Mouse (Mus musculus) limb, embryonic 14.5 days (tissue): ENCODE data around the gene Dnase2b. TPM values are rescaled to one million over a fixed set of nuclear protein-coding genes. Genes with fewer than 3 reads are reported as not detected.

Experiments used
- ATAC-seq: fragments of 200-750 bp; cut with Nextera tagmentation; 2 replicates; pipeline ENCODE4 v1.8.0; 2017; ENCODE audit warnings: low read depth, moderate number of reproducible peaks, moderate TSS enrichment; ENCODE audit not compliant: low FRiP score
- DNase-seq: peaks from one replicate; pipeline ENCODE4 v3.0.0-alpha.2; 2015; ENCODE audit warnings: low spot score
- H3K27ac ChIP-seq: fragments of 300-500 bp; sonication (generic); replicated peaks from 2 replicates; pipeline ENCODE4 v1.5.1; 2014; ENCODE audit warnings: low read depth, mild to moderate bottlenecking, low read length, moderate library complexity, mixed read lengths
- H3K27me3 ChIP-seq: fragments of 300-500 bp; sonication (generic); 2 replicates; pipeline ENCODE4 v1.6.1; 2014; ENCODE audit warnings: low read length, mixed read lengths; ENCODE audit not compliant: control insufficient read depth, insufficient read depth
- H3K36me3 ChIP-seq: fragments of 300-500 bp; sonication (generic); 2 replicates; pipeline ENCODE4 v1.6.1; 2014; ENCODE audit warnings: mild to moderate bottlenecking, low read length, moderate library complexity, mixed read lengths; ENCODE audit not compliant: control insufficient read depth, insufficient read depth
- H3K4me1 ChIP-seq: fragments of 300-500 bp; sonication (generic); 2 replicates; pipeline ENCODE4 v1.6.1; 2014; ENCODE audit warnings: antibody characterized with exemption, low read length, mixed read lengths; ENCODE audit not compliant: control insufficient read depth, insufficient read depth
- H3K4me2 ChIP-seq: fragments of 300-500 bp; sonication (generic); replicated peaks from 2 replicates; pipeline ENCODE4 v1.6.1; 2014; ENCODE audit warnings: low read depth, mild to moderate bottlenecking, low read length, moderate library complexity; ENCODE audit not compliant: severe bottlenecking
- H3K4me3 ChIP-seq: fragments of 300-500 bp; sonication (generic); replicated peaks from 2 replicates; pipeline ENCODE4 v1.5.1; 2014; ENCODE audit warnings: low read length
- H3K9ac ChIP-seq: fragments of 300-500 bp; sonication (generic); 2 replicates; pipeline ENCODE4 v1.6.1; 2014; ENCODE audit warnings: mild to moderate bottlenecking, low read depth, low read length, moderate library complexity; ENCODE audit not compliant: severe bottlenecking
- H3K9me3 ChIP-seq: fragments of 300-500 bp; sonication (generic); 2 replicates; pipeline ENCODE4 v1.6.1; 2016; ENCODE audit warnings: low read length; ENCODE audit not compliant: control insufficient read depth
- POLR2A ChIP-seq: fragments of 200-500 bp; IDR thresholded peaks from 2 replicates; pipeline ENCODE4 v1.8.0; 2012; ENCODE audit warnings: inconsistent platforms, mild to moderate bottlenecking, moderate library complexity, borderline replicate concordance; ENCODE audit not compliant: insufficient read depth, insufficient read length; ENCODE audit errors: extremely low read depth
- WGBS: fragments of 180-500 bp; shearing (Covaris S2); extraction: QIAGEN DNeasy Blood & Tissue Kit; methylation state at CpG from one replicate; pipeline ENCODE4 v1.1.7; 2014; 5-methylcytosine and 5-hydroxymethylcytosine counted together
- polyA plus RNA-seq, 2 experiments: library from polyadenylated mRNA; depleted of rRNA in 1 of 2; stranded (reverse) in 1 of 2; unstranded in 1 of 2; fragments of >200 nt; fragmentation: Nextera tagmentation in 1 of 2; extraction: Ambion mirVana in 1 of 2; gene quantifications; 2 replicates each; pipeline versions ENCODE4 v1.2.1 to v1.2.3; 2012 to 2014

The Dnase2b gene
- polyA plus RNA-seq, 2 experiments = 0.05 TPM; not detected in 1

DNA sequence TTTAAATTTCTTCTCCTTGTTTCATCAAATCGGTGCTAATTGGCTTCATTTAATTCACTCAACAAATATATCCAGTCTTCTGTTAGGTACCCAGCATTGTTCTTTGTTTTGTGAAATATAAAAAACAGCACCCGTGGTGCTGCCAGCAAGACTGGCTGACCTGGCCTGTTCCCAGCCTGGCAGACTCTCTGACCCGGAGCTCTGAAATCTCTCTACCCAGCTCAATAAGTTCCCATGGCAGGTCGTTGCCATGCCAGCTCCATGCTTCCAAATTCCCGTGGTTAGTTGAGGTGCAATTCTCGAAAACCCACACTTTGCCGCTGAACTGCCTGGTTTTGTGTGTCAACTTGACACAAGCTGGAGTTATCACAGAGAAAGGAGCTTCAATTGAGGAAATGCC is 60.6 kb downstream of the Dnase2b start:
- Histone ChIP-seq H3K27ac (no peak overlapping the region), H3K4me2 (no peak overlapping the region), H3K4me1 (no peaks in the 10 kb centered on the region), H3K36me3 (no peaks in the 10 kb centered on the region), H3K4me3 (no peak overlapping the region), H3K9me3 (no peaks in the 10 kb centered on the region), H3K9ac (no peak overlapping the region), H3K27me3 (no peaks in the 10 kb centered on the region)
- WGBS = 86% methylated on average over 7 of the region's 7 CpGs
- DNase-seq (no peak), ATAC-seq (no peak)
- TF ChIP-seq POLR2A = no peak

GRCm38 (mm10) chr3:146543632-146544031 is 71.8 kb downstream of the Dnase2b start:
- Histone ChIP-seq H3K9me3 (no peaks in the 10 kb centered on the region), H3K36me3 (no peaks in the 10 kb centered on the region), H3K27me3 (no peaks in the 10 kb centered on the region), H3K4me3 (no peak overlapping the region), H3K4me1 (no peaks in the 10 kb centered on the region), H3K9ac (no peak overlapping the region), H3K27ac (no peak overlapping the region), H3K4me2 (no peak overlapping the region)
- no peak for TF ChIP-seq POLR2A
- no peak for ATAC-seq
- 21% methylated on average over 1 of the region's 1 CpGs for WGBS
- DNase-seq = no peak

DNA sequence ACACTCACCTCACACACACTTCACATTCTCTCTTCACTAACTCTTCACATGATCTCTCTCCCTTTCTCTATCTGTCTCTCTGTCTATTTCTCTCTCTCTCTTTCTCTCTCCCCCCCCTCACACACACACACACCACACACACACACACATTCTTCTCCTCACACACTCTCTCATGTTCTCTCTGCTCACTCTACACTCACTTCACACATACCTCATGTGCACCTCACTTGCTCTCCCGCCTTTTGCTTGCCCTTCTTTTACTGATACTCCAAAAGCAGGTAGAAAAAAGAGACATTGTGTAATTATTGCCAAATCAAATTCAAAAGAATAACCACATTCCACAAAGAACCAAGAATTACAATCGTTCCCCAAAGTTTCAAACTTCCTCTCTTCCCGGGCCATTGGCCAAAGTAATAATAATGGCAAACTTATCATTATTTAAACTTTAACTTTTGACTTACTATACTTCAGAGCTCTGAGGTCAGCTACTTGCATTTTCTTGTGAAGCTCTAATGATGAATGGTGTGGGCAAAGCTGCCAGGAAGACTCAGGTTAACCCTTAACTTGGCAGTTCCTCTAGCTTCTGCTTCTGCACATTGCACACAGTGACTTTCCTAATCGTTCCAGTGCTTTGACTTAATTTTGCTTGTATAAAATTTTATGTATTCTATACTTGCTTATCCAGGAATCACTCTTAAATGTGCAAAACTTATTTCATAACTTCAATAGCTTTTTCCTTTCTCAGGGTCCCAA is 74.7 kb downstream of the Dnase2b start:
- H3K36me3 ChIP-seq = no peaks in the 10 kb centered on the region
- DNase-seq (no peak), ATAC-seq (no peak)
- H3K27me3 ChIP-seq = no peaks in the 10 kb centered on the region
- H3K27ac ChIP-seq = no peak overlapping the region
- no peak overlapping the region for H3K4me3 ChIP-seq
- no peak for TF ChIP-seq POLR2A
- H3K9ac ChIP-seq = no peak overlapping the region
- no peaks in the 10 kb centered on the region for H3K9me3 ChIP-seq
- no peaks in the 10 kb centered on the region for H3K4me1 ChIP-seq
- H3K4me2 ChIP-seq = no peak overlapping the region
- WGBS = 69% methylated on average over 4 of the region's 4 CpGs

DNA sequence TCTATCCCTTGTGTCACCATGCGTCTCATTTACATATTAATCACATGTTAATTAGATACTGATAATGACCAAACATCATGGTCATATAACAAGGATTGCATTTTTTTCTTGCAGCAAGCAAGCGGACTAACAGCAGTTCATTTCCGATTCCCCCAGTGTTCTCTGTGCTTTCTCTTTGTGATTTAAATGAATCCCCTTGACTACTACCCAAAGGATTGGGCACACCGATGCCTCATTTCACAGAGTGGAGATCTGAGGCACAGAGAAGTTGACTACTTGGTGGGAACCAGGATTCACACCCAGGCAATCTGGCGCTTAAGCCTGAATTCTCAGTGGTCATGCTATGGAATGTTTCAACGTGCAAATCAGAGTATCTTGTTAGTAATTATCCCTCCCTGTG is 80.4 kb downstream of the Dnase2b start:
- WGBS = 62% methylated on average over 6 of the region's 6 CpGs
- no peak for TF ChIP-seq POLR2A
- no peaks in the 10 kb centered on the region for H3K36me3 ChIP-seq
- no peak overlapping the region for H3K4me2 ChIP-seq
- no peak for ATAC-seq
- H3K27ac ChIP-seq = no peak overlapping the region
- no peaks in the 10 kb centered on the region for H3K9me3 ChIP-seq
- H3K4me3 ChIP-seq = no peak overlapping the region
- no peak for DNase-seq
- no peaks in the 10 kb centered on the region for H3K4me1 ChIP-seq
- no peaks in the 10 kb centered on the region for H3K27me3 ChIP-seq
- no peak overlapping the region for H3K9ac ChIP-seq

Other genes with a start within 250 kb of the Dnase2b start
- gene Ssx2ip, start 211.0 kb downstream of the Dnase2b start, polyA plus RNA-seq (2012; rRNA removed) = 9.1 and 12.2 TPM in 2 replicates
- 28.6 and 32.6 TPM in 2 replicates for gene Ssx2ip, start 211.0 kb downstream of the Dnase2b start, polyA plus RNA-seq (2014; fragmentation: Nextera tagmentation; extraction: Ambion mirVana)
- 5.2 and 5.4 TPM in 2 replicates for gene Ctbs, start 165.8 kb downstream of the Dnase2b start, polyA plus RNA-seq (2012; rRNA removed)
- gene Ctbs, start 165.8 kb downstream of the Dnase2b start, polyA plus RNA-seq (2014; fragmentation: Nextera tagmentation; extraction: Ambion mirVana) = 8.8 and 9.3 TPM in 2 replicates
- 8.2 and 13.8 TPM in 2 replicates for gene Spata1, start 115.8 kb downstream of the Dnase2b start, polyA plus RNA-seq (2012; rRNA removed)
- 6.4 and 7.0 TPM in 2 replicates for gene Spata1, start 115.8 kb downstream of the Dnase2b start, polyA plus RNA-seq (2014; fragmentation: Nextera tagmentation; extraction: Ambion mirVana)
- 339 and 385 TPM in 2 replicates for gene Gng5, start 115.8 kb downstream of the Dnase2b start, polyA plus RNA-seq (2012; rRNA removed)
- 839 and 880 TPM in 2 replicates for gene Gng5, start 115.8 kb downstream of the Dnase2b start, polyA plus RNA-seq (2014; fragmentation: Nextera tagmentation; extraction: Ambion mirVana)
- 27.3 and 41.5 TPM in 2 replicates for gene Rpf1, start 94.2 kb downstream of the Dnase2b start, polyA plus RNA-seq (2012; rRNA removed)
- 46.2 and 47.5 TPM in 2 replicates for gene Rpf1, start 94.2 kb downstream of the Dnase2b start, polyA plus RNA-seq (2014; fragmentation: Nextera tagmentation; extraction: Ambion mirVana)
- gene Uox, start 45.2 kb downstream of the Dnase2b start, polyA plus RNA-seq (2012; rRNA removed) = 0.19 and 0.33 TPM in 2 replicates
- 0.66 and 0.70 TPM in 2 replicates for gene Uox, start 45.2 kb downstream of the Dnase2b start, polyA plus RNA-seq (2014; fragmentation: Nextera tagmentation; extraction: Ambion mirVana)
- gene 4930503B20Rik, start 35.7 kb upstream of the Dnase2b start, polyA plus RNA-seq (2012; rRNA removed) = 0.09 TPM in 1 of 2 replicates, not detected in the other
- not detected in 2 replicates for gene 4930503B20Rik, start 35.7 kb upstream of the Dnase2b start, polyA plus RNA-seq (2014; fragmentation: Nextera tagmentation; extraction: Ambion mirVana)
- 0.55 and 0.72 TPM in 2 replicates for gene Samd13, start 70.0 kb upstream of the Dnase2b start, polyA plus RNA-seq (2012; rRNA removed)
- 0.83 and 1.4 TPM in 2 replicates for gene Samd13, start 70.0 kb upstream of the Dnase2b start, polyA plus RNA-seq (2014; fragmentation: Nextera tagmentation; extraction: Ambion mirVana)
- 45.4 and 47.9 TPM in 2 replicates for gene Prkacb, start 197.4 kb upstream of the Dnase2b start, polyA plus RNA-seq (2012; rRNA removed)
- gene Prkacb, start 197.4 kb upstream of the Dnase2b start, polyA plus RNA-seq (2014; fragmentation: Nextera tagmentation; extraction: Ambion mirVana) = 66.3 and 75.4 TPM in 2 replicates
- 1.4 and 2.0 TPM in 2 replicates for gene Ttll7, start 236.8 kb upstream of the Dnase2b start, polyA plus RNA-seq (2012; rRNA removed)
- 1.7 and 1.9 TPM in 2 replicates for gene Ttll7, start 236.8 kb upstream of the Dnase2b start, polyA plus RNA-seq (2014; fragmentation: Nextera tagmentation; extraction: Ambion mirVana)